Mouse (Mus musculus) T-cell, adult 2 months (primary cell): ENCODE data around the gene Aldh3b2.
"Not testable (repeated sequence)": the region's sequence is repeated elsewhere in the genome, so short reads cannot be mapped to it uniquely, and the experiment has no call there.

Experiments used
- DNase-seq: peaks from one replicate; pipeline ENCODE4 v3.0.0; 2022; ENCODE audit warnings: low spot score

Gene Aldh3b2

DNA sequence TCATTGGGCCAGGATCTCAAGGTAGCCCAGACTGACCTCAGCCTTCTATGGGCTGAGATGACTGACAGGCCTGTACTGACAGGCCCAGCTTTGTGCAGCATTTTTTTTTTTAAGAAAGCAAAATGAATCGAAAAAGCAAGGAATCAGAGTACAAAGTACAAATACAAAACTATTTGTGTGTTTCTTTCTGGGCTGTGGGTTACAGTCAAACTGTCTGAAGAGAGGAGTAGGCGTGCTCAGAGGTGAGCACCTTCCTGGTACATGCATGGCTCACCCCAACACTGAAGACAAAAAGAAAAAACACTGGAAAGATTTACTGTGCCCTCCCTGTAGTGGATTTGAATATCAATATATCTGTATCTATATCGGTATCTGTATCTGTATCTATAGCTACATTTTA, 24.3 kb upstream of the Aldh3b2 start:
- no peak for DNase-seq

DNA sequence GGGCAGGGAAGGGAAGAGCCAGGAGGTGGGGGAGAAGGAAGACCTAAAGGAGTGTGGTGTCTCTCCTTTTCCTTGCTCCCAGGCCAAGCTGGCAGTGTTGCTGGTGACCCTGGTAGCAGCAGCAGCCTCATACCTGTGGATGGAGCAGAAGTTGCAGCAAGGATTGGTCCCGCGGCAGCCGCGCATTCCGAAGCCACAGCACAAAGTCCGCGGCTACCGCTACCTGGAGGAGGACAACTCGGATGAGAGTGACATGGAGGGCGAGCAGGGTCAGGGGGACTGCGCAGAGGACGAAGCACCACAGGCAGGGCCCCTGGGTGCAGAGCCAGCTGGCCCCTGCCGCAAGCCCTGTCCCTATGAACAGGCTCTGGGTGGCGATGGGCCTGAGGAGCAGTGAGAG, 23.6 kb upstream of the Aldh3b2 start:
- DNase-seq = no peak

DNA sequence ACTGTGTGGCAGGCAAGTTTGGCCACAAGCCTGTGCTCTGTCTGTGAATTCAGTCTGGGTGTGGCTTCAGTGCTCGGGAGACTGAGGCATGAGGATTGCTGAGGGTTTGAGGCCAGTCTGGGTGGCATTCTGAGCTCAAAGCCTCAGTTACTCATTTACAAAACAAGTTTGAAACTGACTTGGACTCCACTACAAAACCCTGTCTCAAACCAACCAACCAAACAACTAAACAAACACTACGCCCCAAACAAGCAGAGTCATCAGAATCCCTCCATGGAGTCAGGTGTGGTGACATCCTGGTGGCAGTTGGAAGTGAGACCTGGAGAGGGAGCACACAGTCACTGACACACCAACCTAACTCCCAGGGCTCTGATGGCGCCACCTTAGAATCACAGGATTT, 21.8 kb upstream of the Aldh3b2 start:
- DNase-seq = no peak

DNA sequence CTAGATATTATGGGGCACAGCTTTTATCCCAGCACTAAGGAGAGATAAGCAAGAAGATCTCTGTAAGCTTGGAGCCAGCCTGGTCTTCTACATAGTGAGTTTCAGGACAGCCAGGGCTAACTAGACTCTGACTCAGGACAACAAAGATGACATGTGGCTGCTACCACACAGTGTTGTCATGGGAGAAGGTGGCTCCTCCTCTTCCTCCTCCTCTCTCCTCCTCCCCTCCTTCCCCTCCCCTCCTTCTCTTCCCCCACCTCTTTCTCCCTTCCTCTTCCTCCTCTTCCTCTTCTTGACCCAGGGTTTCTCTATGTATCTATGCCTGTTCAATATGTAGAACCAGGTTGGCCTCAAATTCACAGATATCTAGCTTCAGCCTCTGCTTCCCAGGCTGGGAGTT, 20.7 kb upstream of the Aldh3b2 start:
- DNase-seq = no peak

DNA sequence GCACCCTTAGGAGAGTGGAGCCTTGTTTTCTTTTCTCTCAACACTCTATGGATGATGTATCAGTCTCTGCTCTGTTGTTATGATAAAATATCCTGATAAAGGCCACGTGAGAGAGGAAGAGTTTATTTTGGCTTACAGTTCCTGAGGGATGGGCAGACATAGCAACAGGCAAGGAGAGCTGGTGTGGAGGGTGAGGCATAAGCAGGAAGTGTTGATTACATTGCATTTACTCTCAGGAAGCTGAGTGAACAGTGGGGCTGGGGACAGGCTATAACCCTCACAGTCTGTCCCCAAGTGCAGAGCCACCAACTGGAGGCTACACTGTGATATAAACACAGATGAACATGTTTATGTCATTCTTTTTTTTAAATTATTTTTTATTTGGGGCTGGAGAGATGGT, 20.0 kb upstream of the Aldh3b2 start:
- DNase-seq = no peak

DNA sequence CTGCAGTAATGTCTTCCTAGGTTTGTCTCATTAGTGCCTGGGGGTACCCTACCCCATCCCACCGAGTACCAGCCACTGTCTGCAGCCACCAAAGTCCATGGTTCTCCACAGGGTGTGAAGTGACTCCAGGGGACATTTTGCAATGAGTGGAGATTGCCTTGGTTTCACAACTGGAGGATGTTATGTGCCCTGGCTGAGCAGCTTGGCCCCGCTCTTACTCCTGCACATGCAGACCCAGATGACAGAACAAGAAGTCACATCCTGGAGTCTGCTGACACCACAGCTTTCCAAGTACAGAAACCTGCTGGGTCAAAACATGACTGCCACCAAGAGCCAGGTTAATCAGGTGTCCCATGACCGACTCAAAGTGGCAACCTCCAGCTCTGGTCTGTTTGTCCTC, 17.1 kb upstream of the Aldh3b2 start:
- DNase-seq = no peak

DNA sequence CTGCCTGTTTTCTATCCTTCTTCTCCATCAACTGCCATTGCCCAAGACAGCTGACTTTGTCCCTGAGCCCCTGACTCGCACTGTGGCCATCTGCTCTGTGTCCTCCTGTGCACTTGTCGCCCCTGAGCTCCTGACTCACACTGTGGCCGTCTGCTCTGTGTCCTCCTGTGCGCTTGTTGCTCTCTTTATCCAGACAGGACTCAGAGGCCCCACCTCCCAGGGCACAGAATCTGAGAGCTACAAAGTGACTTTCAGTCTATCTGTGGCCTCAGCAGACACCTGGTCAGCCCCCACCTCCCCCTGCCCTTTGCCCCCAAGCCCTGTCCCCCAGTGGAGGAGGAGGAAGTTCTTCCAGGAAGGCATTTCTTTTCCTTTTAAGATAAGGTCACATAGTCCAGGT, 16.3 kb upstream of the Aldh3b2 start:
- DNase-seq = no peak

DNA sequence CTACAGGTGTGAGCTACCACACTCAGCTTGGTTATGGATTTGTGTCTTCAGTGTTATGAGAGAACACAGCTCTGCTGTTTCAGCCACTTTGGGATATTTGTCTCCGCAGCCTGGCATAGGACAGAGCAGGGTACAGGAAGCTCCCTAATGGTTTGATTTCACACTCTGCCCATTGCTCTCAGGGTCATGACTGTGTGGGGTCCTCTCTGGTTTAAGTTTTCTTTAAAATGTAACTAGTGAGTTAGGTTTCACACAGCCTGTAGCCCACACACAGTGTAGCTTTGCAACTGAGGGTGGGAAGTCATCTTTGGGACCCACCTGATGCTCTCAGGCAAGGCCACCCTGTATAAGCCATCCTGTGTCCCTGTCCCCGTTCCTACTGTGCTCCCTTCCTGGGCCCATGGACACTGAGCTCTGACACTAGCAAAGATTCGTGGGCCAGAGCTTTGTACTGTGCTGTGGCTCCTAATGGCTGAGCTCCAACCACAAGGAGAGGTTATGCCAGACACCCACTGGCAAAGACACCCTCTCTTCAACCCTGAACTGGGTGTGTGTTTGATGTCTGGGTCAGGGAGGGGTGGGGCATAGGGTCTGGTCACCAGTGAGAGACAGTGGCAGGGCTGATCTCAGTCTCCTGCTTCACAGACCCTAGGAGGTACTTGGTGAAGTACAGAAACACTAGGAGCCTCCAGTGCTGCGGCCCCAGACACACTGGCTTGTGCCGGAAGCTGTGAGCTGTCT, 14.7 kb upstream of the Aldh3b2 start:
- not testable (repeated sequence) for DNase-seq

DNA sequence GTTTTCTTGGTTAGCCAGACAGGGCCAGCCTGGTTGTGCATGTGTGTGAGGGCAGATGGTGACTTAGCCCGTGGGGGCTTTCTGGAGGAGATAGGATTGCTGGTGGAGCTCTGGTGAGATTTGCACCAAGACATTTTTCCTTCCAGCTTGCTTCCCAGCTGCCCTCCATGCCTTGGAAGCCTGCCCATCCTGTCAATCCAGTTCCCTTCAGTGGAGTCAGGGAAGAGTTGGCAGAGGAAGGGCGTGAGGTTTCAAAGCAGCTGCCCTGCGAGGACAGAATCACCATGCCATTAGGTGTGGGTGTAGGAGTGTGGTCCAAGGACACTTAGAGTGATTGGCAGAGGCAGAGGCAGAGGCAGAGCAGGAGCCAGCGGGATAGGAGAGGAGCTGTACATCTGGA, 13.7 kb upstream of the Aldh3b2 start, which contains the start of gene Aldh3b3:
Gene Aldh3b3, plus strand, starts transcription at position 176 of the 400 bp plus-strand sequence.
- no peak for DNase-seq

DNA sequence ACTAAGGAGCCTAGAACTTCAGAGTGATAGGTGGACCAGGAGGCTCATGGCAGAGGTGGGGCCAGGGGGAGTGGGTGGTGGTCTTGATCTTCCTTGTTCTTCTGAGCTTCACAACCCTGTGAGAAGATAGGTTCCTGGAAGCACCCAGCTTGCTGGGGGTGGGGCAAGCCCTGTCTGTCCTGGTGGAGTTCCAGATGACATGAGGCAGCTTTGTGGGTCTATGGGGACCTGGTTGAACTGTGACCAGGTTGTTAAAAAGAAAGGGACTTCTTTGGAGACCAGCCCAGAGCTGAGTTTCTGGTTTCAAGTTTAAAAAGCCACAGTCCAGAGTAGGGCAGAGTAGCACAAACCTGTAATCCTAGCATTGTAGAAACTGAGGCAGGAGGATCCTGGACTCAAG, 13.1 kb upstream of the Aldh3b2 start:
- no peak for DNase-seq

DNA sequence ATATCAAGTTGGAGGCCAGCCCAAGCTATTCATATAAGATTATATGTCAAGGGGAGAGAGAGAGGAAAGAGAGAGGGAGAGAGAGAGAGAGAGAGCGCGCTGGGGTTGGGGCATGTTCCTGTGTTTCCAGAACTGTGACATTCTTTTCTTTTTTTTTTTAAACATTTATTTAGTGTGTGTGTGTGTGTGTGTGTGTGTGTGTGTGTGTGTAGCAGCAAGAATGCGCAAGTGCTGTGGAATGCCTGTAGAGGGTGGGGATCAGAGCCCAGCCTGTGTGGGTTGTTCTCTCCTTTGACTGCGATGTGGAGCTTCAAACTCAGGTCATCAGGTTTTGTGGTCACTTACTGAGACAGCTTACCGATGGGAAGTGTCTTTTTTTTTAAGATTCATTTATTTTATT, 11.9 kb upstream of the Aldh3b2 start:
- no peak for DNase-seq

DNA sequence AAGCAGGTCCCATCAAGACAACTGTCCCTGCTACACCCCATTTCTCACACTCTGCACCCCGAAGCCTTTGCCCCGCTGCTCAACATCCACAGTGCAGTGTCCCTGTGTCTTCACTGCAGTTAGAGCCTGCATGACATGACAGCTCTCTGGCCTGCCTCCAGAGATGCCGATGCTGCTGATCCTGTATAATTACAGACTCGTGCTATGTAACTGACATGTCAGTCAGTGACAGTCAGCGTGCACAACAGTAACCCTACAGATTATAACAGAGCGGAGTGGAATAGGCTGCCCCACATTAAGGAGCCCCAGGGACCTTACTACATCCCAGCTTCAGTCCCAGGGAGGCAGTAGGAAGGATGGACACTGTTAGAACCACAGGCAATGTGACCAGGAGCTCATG, 10.3 kb upstream of the Aldh3b2 start:
- DNase-seq = not testable (repeated sequence)

DNA sequence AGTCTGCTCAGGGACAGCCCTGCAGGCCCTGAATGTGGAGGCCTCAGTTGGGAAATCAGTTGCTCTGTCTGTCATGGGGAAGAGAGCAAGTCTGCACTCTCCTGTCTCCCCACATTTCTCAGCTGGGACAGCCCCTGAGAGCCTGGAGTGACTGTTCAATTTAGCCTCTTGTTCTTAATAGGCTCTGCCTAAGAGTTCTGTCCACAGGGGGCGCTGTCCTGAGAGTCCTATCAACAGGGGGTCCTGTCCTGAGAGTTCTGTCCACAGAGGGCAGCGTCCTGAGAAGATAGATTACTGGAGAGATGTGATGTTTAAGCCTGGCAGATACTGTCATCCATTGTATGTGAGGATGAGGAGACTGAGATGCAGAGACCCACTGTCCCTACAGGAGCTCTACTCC, 9.7 kb upstream of the Aldh3b2 start:
- no peak for DNase-seq

DNA sequence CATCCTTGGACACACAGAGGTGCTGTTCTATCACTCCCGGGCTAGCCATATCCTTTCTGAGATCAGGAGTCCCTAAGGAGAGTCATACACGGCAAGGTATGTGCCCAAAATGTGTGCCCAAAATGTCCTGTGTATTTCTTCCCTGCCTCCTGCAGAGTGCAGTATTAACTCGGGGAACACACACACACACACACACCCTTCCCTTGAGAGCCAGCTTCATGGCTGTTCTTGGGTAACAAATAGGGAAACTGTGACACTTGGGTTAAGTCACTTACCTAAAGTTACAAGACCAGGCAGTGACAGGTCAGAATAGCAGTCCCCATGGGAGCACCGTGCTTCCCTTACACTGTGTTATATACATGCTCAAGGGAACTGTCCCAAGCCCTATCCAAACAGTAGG, 8.1 kb upstream of the Aldh3b2 start:
- no peak for DNase-seq

DNA sequence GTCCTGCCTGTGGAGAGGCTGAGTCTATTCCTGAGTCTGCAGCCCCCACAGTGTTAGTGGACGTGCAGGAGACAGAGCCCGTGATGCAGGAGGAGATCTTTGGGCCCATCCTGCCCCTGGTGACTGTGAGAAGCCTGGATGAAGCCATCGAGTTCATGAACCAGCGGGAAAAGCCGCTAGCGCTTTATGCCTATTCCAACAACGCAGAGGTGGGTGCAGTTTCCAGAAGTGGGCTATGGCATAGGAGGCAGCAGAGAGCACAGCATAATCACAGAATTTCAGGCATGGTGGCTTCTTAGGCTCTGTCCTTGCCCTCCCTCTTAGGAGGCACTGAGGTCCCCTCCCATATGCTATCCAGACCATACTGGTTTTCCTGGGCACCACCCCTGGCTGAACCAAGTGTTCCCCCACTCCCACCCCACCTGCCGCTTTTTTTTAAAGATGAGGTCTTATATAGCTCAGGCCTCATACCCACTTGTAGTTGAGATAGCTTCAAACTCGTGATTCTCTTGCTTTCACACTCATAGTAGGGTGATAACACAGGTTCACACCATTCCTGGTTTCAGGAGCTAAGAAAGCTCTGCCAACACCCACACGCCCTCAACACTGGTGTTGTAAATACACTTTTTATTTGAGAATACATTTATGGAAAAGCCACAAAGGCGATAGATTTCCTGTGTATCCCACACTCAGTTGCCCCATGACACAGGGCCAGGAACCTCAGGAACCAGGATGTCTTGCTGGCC, 5.6 kb upstream of the Aldh3b2 start:
- no peak for DNase-seq

DNA sequence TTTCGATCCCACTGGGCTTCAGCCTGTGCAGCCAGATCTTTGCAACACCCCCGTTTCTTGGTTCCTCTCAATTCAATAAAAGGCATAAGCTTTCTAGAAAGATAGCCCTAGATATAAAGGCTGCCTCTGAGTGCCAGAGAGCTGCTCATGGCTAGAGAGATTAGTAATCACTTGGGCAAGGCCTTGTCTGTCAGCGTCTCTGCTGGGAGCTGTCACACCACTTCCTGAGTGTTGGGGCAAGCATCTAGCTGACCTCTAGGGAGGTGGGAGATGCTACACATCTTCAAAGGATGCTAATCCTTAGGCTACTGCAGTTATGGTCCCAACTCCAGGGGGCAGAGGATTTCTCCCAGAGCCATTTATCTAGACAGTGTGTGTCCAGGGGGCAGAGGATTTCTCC, 4.9 kb upstream of the Aldh3b2 start:
- DNase-seq = no peak

DNA sequence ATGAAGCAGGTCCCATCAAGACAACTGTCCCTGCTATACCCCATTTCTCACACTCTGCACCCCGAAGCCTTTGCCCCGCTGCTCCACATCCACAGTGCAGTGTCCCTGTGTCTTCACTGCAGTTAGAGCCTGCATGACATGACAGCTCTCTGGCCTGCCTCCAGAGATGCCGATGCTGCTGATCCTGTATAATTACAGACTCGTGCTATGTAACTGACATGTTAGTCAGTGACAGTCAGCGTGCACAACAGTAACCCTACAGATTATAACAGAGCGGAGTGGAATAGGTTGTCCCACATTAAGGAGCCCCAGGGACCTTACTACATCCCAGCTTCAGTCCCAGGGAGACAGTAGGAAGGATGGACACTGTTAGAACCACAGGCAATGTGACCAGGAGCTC, 2.5 kb downstream of the Aldh3b2 start:
- DNase-seq = not testable (repeated sequence)

DNA sequence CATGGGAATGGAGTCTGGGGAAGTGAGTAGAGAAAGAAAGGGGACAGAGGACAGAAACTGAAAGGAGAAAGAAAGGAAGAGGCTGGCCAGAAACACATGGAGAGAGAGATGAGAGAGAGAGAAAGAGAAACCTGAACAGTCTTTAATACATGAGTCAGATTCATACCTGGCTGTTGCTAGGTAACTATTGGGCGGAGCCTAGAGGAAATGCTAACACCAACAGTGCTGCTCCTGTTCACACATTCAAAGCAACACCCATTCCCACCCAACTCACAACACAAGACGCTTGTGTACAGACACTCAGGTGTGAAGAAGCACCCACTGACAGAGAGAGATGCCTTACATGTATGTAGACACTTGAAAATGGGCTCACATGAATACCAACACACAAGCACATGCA, 3.7 kb downstream of the Aldh3b2 start:
- DNase-seq = no peak

DNA sequence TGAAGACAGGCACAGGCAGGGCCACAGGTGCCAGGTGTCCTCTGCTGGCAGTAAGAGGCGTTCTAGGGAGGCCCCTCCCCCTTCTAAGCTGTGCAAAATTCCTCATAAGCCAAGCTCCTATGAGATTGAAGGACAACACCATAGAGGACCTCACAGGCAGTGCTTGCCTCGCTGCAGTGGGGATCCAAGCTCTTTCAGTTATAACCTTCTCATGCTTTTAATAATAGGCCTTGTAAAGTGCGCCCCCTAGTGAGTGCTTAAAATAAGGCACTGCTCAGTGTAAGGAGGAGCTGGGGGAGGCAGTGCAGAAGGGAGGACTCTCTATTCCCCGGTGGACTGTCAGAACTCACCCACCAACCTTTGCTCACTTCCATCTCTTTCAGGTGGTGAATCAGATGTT, 8.2 kb downstream of the Aldh3b2 start:
- peak; percentile 76 for DNase-seq

DNA sequence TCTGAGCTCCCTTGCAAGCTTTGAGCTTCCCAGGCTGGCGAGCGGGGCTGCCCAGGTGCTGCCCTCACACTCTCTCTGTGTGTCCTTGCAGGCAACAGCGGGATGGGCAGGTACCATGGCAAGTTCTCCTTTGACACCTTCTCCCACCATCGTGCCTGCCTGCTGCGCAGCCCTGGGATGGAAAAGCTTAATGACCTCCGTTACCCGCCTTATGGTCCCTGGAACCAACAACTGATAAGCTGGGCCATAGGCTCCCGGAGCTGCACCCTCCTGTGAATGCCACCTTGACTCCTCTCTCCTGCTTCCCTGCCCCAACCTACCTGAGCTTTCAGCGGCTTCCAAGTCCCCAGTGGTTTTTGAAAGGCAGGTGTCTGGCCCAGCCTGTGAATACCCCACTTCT, 8.8 kb downstream of the Aldh3b2 start:
- no peak for DNase-seq

DNA sequence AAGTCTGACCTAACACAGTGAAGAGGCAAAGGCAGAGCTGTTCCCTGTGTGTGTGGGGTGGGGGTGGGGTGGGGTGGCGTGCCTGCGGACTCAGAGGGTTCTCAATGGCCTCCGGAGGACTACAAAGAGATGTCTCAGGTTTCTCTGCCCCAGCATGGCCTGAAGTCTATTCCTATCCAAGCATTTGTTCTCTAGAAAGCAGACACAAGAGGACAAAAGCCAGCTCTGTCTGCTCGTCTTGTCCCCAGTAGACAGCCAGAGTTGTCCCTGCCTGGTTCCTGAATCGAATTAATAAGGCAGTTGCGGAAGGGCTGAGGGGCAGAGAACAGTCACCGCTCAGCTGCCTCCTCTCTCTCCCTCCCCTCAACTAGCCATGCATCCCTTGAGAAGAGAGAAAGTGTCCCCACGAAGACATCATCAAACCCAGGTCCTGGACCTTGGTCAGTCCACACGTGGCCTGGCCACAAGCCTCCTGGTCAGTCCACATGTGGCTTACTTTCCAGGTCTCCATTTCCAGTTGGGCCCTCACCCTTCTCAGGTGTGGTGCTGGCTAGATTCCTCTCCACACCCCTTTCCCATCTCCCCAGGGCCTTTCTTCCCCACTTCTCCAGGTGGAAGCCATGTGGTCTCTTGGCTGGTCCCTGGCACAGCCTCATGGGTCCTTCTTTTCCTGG, 11.5 kb downstream of the Aldh3b2 start:
- no peak for DNase-seq

DNA sequence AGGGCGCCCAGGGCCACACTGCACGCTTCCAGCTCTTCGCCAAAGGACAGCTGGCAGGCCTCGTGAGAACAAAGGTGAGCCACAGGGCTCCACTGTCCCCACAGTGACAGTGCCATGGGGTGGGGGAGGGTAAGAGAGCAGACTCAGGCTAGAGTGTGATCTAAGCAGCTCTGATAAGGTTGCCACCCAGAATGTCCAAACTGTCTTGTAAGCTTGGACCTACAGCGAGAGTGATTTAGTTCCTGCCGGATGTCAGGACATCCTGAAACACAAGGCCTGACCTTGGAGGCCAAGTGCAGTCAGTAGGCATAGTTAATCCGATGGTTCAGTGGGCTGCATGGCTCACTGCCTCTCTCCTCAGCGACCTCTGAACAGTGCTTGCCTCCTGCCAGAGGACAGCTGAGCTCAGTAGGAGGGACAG, 13.1 kb downstream of the Aldh3b2 start:
- no peak for DNase-seq

DNA sequence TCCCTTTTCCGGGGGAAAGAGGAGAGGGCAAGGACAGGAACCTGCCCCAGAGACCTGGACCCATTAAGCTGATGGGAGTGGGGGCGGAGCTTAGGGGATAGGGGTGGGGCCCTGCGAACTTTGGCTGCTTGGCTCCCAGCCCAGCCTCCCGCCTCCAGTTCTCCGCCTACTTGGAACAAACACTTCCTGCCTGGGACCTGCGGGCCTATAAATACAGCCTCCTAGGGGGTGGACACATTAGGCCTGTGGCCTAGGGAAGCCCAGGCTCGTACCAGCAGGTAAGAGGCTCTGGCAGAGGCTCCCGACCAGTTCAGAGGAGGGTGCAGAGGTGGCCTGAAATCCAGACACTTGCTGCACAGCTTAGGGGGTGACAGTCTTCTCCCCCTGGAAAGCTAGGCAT, 14.2 kb downstream of the Aldh3b2 start, which contains the start of gene Acy3:
Gene Acy3, plus strand, starts transcription at position 237 of the 400 bp plus-strand sequence.
- DNase-seq = no peak
